Mouse (Mus musculus) neural tube, embryonic 15.5 days (tissue): ENCODE results near the gene Htr7. TPM values are rescaled to one million over a fixed set of nuclear protein-coding genes. Genes with fewer than 3 reads are reported as not detected.

Source experiments
- ATAC-seq: fragments of 200-750 bp; cut with Nextera tagmentation; 2 replicates; pipeline ENCODE4 v1.8.0; 2017; ENCODE audit warnings: mild to moderate bottlenecking, moderate TSS enrichment, moderate library complexity; ENCODE audit not compliant: low FRiP score
- H3K27ac ChIP-seq: fragments of 300-500 bp; sonication (generic); replicated peaks from 2 replicates; pipeline ENCODE4 v1.5.1; 2015; ENCODE audit warnings: mild to moderate bottlenecking, inconsistent platforms
- H3K27me3 ChIP-seq: fragments of 300-500 bp; sonication (generic); replicated peaks from 2 replicates; pipeline ENCODE4 v1.6.1; 2015; ENCODE audit warnings: inconsistent platforms
- H3K36me3 ChIP-seq: fragments of 300-500 bp; sonication (generic); 2 replicates; pipeline ENCODE4 v1.6.1; 2015; ENCODE audit warnings: inconsistent platforms
- H3K4me1 ChIP-seq: fragments of 300-500 bp; sonication (generic); 2 replicates; pipeline ENCODE4 v1.6.1; 2015; ENCODE audit warnings: inconsistent platforms
- H3K4me2 ChIP-seq: fragments of 300-500 bp; sonication (generic); 2 replicates; pipeline ENCODE4 v1.6.1; 2015; ENCODE audit warnings: inconsistent platforms, mild to moderate bottlenecking, moderate library complexity
- H3K4me3 ChIP-seq: fragments of 300-500 bp; sonication (generic); replicated peaks from 2 replicates; pipeline ENCODE4 v1.5.1; 2015; ENCODE audit warnings: mild to moderate bottlenecking, inconsistent platforms
- H3K9ac ChIP-seq: fragments of 300-500 bp; sonication (generic); replicated peaks from 2 replicates; pipeline ENCODE4 v1.6.1; 2015; ENCODE audit warnings: mild to moderate bottlenecking, inconsistent platforms
- H3K9me3 ChIP-seq: fragments of 300-500 bp; sonication (generic); replicated peaks from 2 replicates; pipeline ENCODE4 v1.6.1; 2016; ENCODE audit warnings: inconsistent platforms
- WGBS: fragments of 180-500 bp; shearing (Covaris S2); methylation state at CpG from one replicate; pipeline ENCODE4 v1.1.7; 2015; ENCODE audit warnings: mixed read lengths; 5-methylcytosine and 5-hydroxymethylcytosine counted together
- polyA plus RNA-seq: library from polyadenylated mRNA; unstranded; fragments of >200 nt; fragmentation: Nextera tagmentation; extraction: Ambion mirVana; gene quantifications from 2 replicates; pipeline ENCODE4 v1.2.1, GENCODE M21; 2015

The Htr7 gene
- polyA plus RNA-seq, 1 experiment from 2014 or later = 23.8 TPM

DNA sequence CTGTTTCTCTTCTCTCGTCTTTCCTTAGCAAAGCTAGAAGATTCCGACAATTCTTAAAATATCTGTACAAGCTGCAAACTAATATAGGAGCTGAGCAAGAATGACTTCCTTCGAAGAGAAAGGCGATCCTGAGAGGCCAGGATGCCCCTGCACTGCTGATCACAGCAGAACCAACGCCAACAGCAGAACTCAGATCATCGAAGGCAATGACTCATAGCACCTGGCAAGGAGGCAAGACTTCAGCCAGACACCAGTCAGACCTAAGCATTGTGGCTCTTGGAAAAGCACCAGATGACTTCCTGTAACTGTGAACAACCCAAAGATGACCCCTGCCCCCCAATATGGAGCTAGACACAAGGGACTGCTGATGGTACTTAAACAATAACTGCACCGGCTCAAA is 11.3 kb downstream of the Htr7 start:
- no peak overlapping the region for H3K4me2 ChIP-seq
- no peaks in the 10 kb centered on the region for H3K4me1 ChIP-seq
- no peak for ATAC-seq
- H3K27ac ChIP-seq = no peak overlapping the region
- H3K9ac ChIP-seq = no peak overlapping the region
- WGBS = 86% methylated on average over 7 of the region's 7 CpGs
- H3K4me3 ChIP-seq = no peak overlapping the region
- H3K36me3 ChIP-seq = no peaks in the 10 kb centered on the region
- H3K27me3 ChIP-seq = no peaks in the 10 kb centered on the region
- H3K9me3 ChIP-seq = no peaks in the 10 kb centered on the region

DNA sequence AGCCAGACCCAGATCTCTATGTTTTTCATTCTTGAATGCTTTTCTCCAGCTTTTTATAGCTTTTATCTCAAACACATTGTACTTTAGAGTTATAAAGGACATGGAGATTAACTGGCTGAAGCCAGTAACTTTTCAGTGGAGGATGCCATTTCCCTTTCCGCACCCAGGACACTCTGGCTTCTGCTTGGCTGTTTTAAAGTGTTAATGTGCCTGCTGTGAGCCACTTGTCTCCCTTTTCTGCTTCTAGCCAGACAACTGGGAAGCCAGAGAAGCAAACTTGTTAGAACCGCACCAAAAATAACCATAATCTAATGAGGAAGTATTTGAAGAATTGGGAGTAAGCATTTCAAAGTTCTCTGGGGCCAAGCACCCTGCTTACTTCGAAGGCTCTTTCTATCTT is 42.5 kb downstream of the Htr7 start:
- H3K9me3 ChIP-seq = no peaks in the 10 kb centered on the region
- peaks cover 6% of the 10 kb centered on the region; the same call in 1 of the 2 replicates for H3K4me1 ChIP-seq
- H3K9ac ChIP-seq = no peak overlapping the region
- no peak overlapping the region for H3K27ac ChIP-seq
- no peak for ATAC-seq
- WGBS = 18% methylated on average over 3 of the region's 3 CpGs
- H3K36me3 ChIP-seq = no peaks in the 10 kb centered on the region
- H3K4me3 ChIP-seq = no peak overlapping the region
- H3K4me2 ChIP-seq = no peak overlapping the region
- no peaks in the 10 kb centered on the region for H3K27me3 ChIP-seq

GRCm38 (mm10) chr19:36006277-36006676 is 51.0 kb downstream of the Htr7 start:
- Histone ChIP-seq H3K27me3 (no peaks in the 10 kb centered on the region), H3K9ac (no peak overlapping the region), H3K4me1 (peaks cover 13% of the 10 kb centered on the region), H3K36me3 (no peaks in the 10 kb centered on the region), H3K4me3 (no peak overlapping the region), H3K4me2 (no peak overlapping the region), H3K27ac (no peak overlapping the region), H3K9me3 (no peaks in the 10 kb centered on the region)
- 72% methylated on average over 6 of the region's 6 CpGs for WGBS
- no peak for ATAC-seq

DNA sequence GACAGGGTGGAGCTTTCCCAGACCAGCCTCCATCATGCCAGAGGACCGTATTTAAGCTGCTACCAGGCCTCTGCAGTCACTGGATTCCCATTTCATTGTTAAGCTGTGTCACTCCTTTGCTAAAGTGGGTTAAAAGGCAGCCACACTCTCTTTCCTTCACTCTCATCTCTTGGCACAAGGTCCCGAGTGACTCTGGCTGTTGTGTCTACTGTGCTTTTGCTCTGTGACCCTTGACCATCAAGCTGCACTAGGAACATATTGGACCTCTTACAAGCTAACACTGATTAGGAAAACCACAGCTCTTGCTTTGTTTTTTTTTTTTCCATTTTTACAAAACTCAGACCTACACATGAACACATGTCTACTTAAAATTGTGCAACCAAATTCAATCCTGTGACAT is 52.3 kb downstream of the Htr7 start:
- H3K36me3 ChIP-seq = no peaks in the 10 kb centered on the region
- ATAC-seq = no peak
- H3K27me3 ChIP-seq = no peaks in the 10 kb centered on the region
- no peak overlapping the region for H3K4me3 ChIP-seq
- H3K9me3 ChIP-seq = no peaks in the 10 kb centered on the region
- 69% methylated on average over 2 of the region's 2 CpGs for WGBS
- H3K9ac ChIP-seq = no peak overlapping the region
- H3K4me1 ChIP-seq = peaks cover 19% of the 10 kb centered on the region
- H3K4me2 ChIP-seq = no peak overlapping the region
- no peak overlapping the region for H3K27ac ChIP-seq

DNA sequence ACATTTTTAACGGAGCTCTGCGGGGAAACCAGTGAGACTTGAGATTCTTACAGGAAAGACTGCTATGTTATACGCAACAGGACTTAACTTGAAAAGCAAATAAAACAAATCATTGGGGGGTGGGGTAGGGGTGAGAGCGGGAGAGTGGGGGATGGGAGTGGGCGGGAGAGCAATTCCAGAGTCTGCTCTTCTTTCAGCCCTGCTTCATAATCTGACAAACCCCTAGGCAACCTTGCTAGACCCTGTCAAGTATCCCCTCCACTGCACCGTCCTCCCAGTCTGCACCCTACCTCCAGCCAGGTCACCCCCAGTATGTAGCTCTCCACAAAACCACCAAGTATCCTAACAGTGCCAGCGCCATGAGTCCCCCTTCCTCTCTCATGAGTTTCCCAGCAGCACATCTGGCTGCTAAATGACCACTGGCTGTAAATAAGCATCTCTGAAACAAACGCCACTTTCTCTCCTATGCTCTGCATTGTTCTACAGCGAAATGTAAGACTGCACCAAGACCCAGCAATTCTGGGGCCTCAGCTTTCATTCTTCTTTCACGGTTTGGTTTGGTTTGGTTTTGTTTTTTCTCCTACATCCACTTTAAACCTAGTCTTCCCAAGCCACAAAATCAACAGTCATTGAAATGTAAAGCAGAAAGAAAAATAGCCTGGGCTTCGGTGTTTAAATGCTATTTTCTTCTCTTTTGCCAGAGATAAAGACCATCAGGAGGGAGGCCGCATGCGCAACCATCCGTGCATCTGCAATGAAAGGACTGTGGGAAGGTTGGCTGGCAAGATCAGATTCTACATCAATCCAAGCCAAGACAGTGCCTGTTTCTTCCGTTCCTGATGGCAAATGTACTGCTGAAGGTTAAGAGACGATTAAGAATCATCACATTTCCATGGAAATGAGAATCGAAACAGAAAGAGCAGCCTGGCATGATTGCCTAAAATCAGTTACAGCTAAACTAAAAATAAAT is 54.5 kb downstream of the Htr7 start:
- H3K9ac ChIP-seq = no peak overlapping the region

GRCm38 (mm10) chr19:36001512-36001911 is 55.8 kb downstream of the Htr7 start:
- WGBS = 28% methylated on average over 1 of the region's 1 CpGs

More for the DNA sequence above, 54.5 kb downstream of the Htr7 start:
- H3K9me3 ChIP-seq = no peaks in the 10 kb centered on the region
- no peaks in the 10 kb centered on the region for H3K27me3 ChIP-seq
- H3K4me2 ChIP-seq = peak overlapping the region; percentile 29
- H3K4me1 ChIP-seq = peaks cover 19% of the 10 kb centered on the region
- no peaks in the 10 kb centered on the region for H3K36me3 ChIP-seq
- no peak overlapping the region for H3K4me3 ChIP-seq
- ATAC-seq = peak; percentile 61; the same call in 1 of the 2 replicates
- 29% methylated on average over 17 of the region's 17 CpGs for WGBS
- peak overlapping the region; percentile 56 for H3K27ac ChIP-seq

DNA sequence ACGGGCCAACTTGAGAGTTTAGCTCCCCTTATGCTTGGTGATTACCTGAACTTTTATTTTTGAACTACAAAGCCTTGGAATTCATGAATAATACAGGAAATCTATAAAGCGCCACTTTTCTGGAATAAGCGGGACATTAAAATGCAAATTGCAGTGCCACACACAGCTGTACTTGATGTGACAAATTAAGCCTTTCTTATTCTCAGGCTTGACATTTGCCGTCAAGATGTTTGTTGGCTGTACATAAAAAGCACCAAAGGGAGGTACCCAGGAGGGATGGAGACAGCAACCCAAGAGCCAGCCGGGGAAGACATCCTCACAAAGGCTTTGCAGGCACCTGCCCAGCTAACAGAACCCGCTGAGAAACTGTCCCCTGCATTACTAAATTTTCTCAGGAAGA is 56.4 kb downstream of the Htr7 start:
- 34% methylated on average over 6 of the region's 6 CpGs for WGBS
- Histone ChIP-seq H3K4me2 (no peak overlapping the region), H3K4me3 (no peak overlapping the region), H3K27me3 (no peaks in the 10 kb centered on the region), H3K9ac (no peak overlapping the region), H3K9me3 (no peaks in the 10 kb centered on the region), H3K4me1 (peaks cover 19% of the 10 kb centered on the region), H3K27ac (no peak overlapping the region), H3K36me3 (no peaks in the 10 kb centered on the region)
- no peak for ATAC-seq

More at GRCm38 (mm10) chr19:36001512-36001911, 55.8 kb downstream of the Htr7 start:
- Histone ChIP-seq H3K36me3 (no peaks in the 10 kb centered on the region), H3K27ac (no peak overlapping the region), H3K4me3 (no peak overlapping the region), H3K9me3 (no peaks in the 10 kb centered on the region), H3K27me3 (no peaks in the 10 kb centered on the region), H3K4me1 (peaks cover 19% of the 10 kb centered on the region), H3K4me2 (no peak overlapping the region), H3K9ac (no peak overlapping the region)
- ATAC-seq = peak; percentile 13; the same call in 1 of the 2 replicates

DNA sequence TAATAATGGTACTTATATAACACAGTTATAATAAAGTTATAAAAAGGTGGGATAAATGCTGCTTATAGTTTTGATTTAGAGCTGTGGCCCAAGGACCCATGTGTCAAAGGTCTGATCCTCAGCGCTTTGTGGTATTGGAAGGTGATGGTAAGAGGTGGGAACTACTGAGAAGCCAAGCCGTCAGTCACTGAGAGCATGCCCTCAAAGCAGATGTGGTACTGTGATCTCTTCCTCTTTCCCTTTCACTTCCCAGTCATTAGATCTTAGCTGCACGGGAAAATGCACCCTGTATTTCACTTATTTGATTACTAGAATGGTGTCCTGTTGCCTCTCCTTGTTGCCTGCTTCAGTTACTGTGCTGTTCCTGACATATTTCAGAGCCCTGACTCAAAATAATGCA is 59.9 kb downstream of the Htr7 start:
- no peak overlapping the region for H3K4me3 ChIP-seq
- H3K36me3 ChIP-seq = no peaks in the 10 kb centered on the region
- no peak for ATAC-seq
- H3K9ac ChIP-seq = no peak overlapping the region
- H3K4me1 ChIP-seq = peaks cover 10% of the 10 kb centered on the region
- H3K9me3 ChIP-seq = no peaks in the 10 kb centered on the region
- WGBS = 79% methylated on average over 3 of the region's 3 CpGs
- no peaks in the 10 kb centered on the region for H3K27me3 ChIP-seq
- no peak overlapping the region for H3K27ac ChIP-seq
- no peak overlapping the region for H3K4me2 ChIP-seq

DNA sequence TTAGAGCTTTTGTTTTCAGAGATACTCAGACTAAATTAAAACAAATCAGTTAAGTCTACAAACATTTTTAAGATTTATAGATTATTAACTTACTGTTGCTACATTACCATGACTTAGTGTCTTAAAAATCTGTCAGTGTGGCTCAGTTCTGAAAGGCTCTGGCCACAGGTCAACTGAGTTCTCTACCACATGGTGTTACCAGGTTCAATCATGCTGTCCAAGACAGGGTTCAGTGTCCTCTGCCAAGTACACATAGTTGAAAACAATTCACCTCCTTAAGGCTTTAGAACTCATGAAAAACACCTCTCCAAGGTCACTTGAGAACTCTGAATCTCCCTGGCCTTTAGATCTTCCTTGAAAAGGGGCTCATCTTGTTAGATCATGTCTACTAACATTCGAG is 69.8 kb downstream of the Htr7 start:
- no peak overlapping the region for H3K27ac ChIP-seq
- 80% methylated on average over 1 of the region's 1 CpGs for WGBS
- no peaks in the 10 kb centered on the region for H3K27me3 ChIP-seq
- no peak overlapping the region for H3K4me2 ChIP-seq
- no peaks in the 10 kb centered on the region for H3K9me3 ChIP-seq
- no peaks in the 10 kb centered on the region for H3K36me3 ChIP-seq
- H3K4me1 ChIP-seq = no peaks in the 10 kb centered on the region
- H3K4me3 ChIP-seq = no peak overlapping the region
- ATAC-seq = no peak
- no peak overlapping the region for H3K9ac ChIP-seq

- no peak for ATAC-seq
- Histone ChIP-seq H3K4me1 (no peaks in the 10 kb centered on the region), H3K27ac (no peak overlapping the region), H3K9me3 (no peaks in the 10 kb centered on the region), H3K4me3 (no peak overlapping the region), H3K27me3 (no peaks in the 10 kb centered on the region), H3K4me2 (no peak overlapping the region), H3K36me3 (no peaks in the 10 kb centered on the region), H3K9ac (no peak overlapping the region)
Observed at GRCm38 (mm10) chr19:35974681-35975080, 82.6 kb downstream of the Htr7 start.

GRCm38 (mm10) chr19:35957656-35958055 is 99.7 kb downstream of the Htr7 start:
- no peaks in the 10 kb centered on the region for H3K36me3 ChIP-seq
- no peaks in the 10 kb centered on the region for H3K9me3 ChIP-seq
- H3K27ac ChIP-seq = no peak overlapping the region
- H3K4me3 ChIP-seq = no peak overlapping the region
- no peak overlapping the region for H3K9ac ChIP-seq
- H3K4me1 ChIP-seq = no peaks in the 10 kb centered on the region
- H3K4me2 ChIP-seq = no peak overlapping the region
- ATAC-seq = no peak
- 83% methylated on average over 5 of the region's 5 CpGs for WGBS
- H3K27me3 ChIP-seq = no peaks in the 10 kb centered on the region

DNA sequence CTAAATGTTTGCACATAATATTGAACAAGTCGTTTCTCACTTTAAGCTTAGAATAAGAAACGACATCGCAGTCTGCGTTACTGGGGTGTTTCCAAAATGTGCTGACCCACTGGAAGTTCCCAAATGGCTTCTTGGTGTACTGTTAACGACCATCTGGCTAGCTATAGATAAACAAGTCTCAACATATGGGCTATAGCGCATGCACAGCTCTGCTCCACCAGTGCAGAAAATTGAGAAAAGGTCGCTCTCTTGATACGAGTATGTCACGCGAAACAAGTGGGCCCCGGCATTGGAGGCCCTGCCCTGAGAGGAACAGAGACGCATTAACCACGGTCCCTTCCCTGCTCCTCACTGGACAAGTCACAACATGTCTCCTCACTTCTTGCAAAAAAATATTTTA is 101.6 kb downstream of the Htr7 start:
- no peaks in the 10 kb centered on the region for H3K4me1 ChIP-seq
- ATAC-seq = no peak
- no peaks in the 10 kb centered on the region for H3K27me3 ChIP-seq
- H3K27ac ChIP-seq = no peak overlapping the region
- no peaks in the 10 kb centered on the region for H3K9me3 ChIP-seq
- H3K36me3 ChIP-seq = no peaks in the 10 kb centered on the region
- no peak overlapping the region for H3K9ac ChIP-seq
- WGBS = 81% methylated on average over 13 of the region's 13 CpGs
- H3K4me2 ChIP-seq = no peak overlapping the region
- no peak overlapping the region for H3K4me3 ChIP-seq
